Mouse (Mus musculus): ENCODE measurements around the gene Rftn1.

DNA sequence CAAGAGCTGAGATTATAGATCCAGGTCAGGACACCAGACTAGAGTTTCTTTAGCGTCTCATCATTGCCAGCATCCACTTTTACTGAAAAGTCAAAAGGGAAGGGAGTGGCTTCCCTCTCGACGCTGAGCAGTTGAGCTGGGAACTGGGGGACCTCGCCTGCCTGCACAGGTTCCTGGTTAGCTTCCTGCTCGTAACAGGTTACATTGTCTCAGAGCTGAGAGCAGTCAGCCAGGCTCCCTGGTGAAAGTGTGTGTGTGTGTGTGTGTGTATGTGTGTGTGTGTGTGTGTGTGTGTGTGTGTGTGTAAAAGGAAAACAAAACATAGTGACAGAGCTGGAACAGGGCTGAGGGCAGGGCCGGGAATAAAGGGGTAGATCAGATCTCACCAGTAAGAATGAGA, 156.8 kb downstream of the Rftn1 start:
- TF ChIP-seq CTCF (IDR thresholded peaks at IDR 0.05) (no peak), POLR2A (IDR thresholded peaks at IDR 0.05; ENCODE audit: insufficient read depth, low read depth, low read length) (no peak)
